Mouse (Mus musculus) lung, postnatal 14 days (tissue): ENCODE measurements around the gene Tbc1d13.

ENCODE experiments used
- DNase-seq: peaks from one replicate; pipeline ENCODE4 v3.0.0; 2021

The Tbc1d13 gene

GRCm38 (mm10) chr2:30182424-30182823 is 48.9 kb downstream of the Tbc1d13 start:
- no peak for DNase-seq

GRCm38 (mm10) chr2:30183721-30184120 is 50.2 kb downstream of the Tbc1d13 start:
- no peak for DNase-seq

DNA sequence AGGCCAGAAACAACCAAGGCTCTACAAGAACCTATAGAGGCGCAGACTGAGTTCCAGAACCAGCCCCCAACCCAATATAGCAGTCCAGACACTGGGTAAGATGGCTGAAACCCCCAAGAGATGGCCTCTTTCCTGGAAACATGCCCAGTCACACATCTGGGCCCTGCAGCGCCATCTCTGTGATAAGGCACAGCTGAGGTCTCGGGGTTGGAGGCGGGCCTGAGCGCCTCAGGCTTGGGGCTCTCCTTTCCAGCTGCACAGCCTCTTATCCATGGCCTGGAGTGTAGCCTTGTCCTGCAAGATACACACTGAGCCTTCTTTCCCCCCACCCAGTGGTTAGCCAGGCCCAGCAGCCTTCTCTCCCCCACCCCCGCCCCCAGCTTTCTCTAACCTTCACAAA is 51.7 kb downstream of the Tbc1d13 start:
- DNase-seq = no peak

GRCm38 (mm10) chr2:30185681-30186080 is 52.1 kb downstream of the Tbc1d13 start:
- DNase-seq = no peak

GRCm38 (mm10) chr2:30191790-30192580 is 58.4 kb downstream of the Tbc1d13 start:
- no peak for DNase-seq

- DNase-seq = no peak
Observed at GRCm38 (mm10) chr2:30194656-30195055, 61.1 kb downstream of the Tbc1d13 start.

GRCm38 (mm10) chr2:30198021-30198420 is 64.5 kb downstream of the Tbc1d13 start:
- no peak for DNase-seq

- DNase-seq = no peak
Observed at GRCm38 (mm10) chr2:30199984-30200383, 66.4 kb downstream of the Tbc1d13 start.

DNA sequence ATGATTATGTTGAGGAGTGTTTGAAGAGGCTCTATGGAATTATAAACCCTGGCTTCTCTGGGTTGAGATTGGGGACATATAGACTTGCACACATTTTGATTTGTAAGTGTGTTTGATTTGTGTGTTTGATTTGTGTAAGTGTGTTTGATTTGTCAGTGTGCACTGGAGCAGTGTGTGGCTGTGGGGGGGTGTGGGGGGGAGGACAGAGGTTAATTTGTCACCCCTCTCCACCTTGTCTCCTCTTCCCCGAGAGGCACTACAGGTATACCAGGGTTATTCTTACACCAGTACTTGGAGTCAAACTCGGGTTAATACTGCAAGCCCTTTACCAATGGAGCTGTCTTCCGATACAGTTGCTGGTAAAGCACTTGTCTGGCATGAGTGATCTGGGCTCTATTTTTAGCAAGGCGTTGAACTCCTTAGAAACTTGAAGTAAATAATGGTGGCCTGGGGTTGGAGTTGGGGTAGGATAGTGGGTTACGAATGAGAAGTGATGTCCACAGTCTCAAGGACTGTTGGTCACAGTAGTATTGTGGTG is 66.9 kb downstream of the Tbc1d13 start:
- no peak for DNase-seq
